22 mouse cellular contexts compared by ENCODE assay signal in genomic region chr14:124083126-124083525, GRCm38 (mm10).
DNase-seq lines count a peak whose midpoint lies in the region; ATAC-seq and TF ChIP-seq lines count a peak whose summit lies in the region.
"Had no signal": no experiment of that assay in that cellular context is flagged by ENCODE, and none has a peak within 500 bp of the region (broad histone marks: within the 10 kb centered on the region; RNA-seq: fewer than 3 reads in every experiment).

No protein-coding gene starts in this region.

- no peak for ATAC-seq in embryonic facial prominence, embryonic 14.5 days (ENCODE audit: low read depth)
- ATAC-seq in forebrain, embryonic 14.5 days = no peak
- no peak for ATAC-seq in forebrain, embryonic 13.5 days
- ATAC-seq: activated CD4-positive, CD25-positive, alpha-beta regulatory T cell, adult 4 months; CD4-positive, CD25-positive, alpha-beta regulatory T cell, adult 4 months; Patski had no signal

- H3K9me3 ChIP-seq in embryonic facial prominence, embryonic 14.5 days (ENCODE audit: control insufficient read depth, low read length) = no peaks in the 10 kb centered on the region
- no peaks in the 10 kb centered on the region for H3K9me3 ChIP-seq in embryonic facial prominence, embryonic 10.5 days
- no peaks in the 10 kb centered on the region for H3K9me3 ChIP-seq in forebrain, embryonic 14.5 days (replicated peaks; ENCODE audit: control insufficient read depth, low read length)
- H3K9me3 ChIP-seq in forebrain, embryonic 13.5 days (replicated peaks) = no peaks in the 10 kb centered on the region
- H3K9me3 ChIP-seq: G1E had no signal

- H3K4me1 ChIP-seq in embryonic facial prominence, embryonic 14.5 days (ENCODE audit: control insufficient read depth, insufficient read depth, low read length) = no peaks in the 10 kb centered on the region
- no peaks in the 10 kb centered on the region for H3K4me1 ChIP-seq in embryonic facial prominence, embryonic 10.5 days
- H3K4me1 ChIP-seq in forebrain, embryonic 14.5 days (ENCODE audit: control insufficient read depth, insufficient read depth, low read length) = no peaks in the 10 kb centered on the region
- no peaks in the 10 kb centered on the region for H3K4me1 ChIP-seq in forebrain, embryonic 13.5 days

- no peak for TF ChIP-seq CTCF in brain, embryonic 14.5 days (IDR thresholded peaks at IDR 0.05; ENCODE audit: borderline replicate concordance, extremely low read depth, insufficient read depth, insufficient read length)

- H3K9ac ChIP-seq in embryonic facial prominence, embryonic 14.5 days (ENCODE audit: low read depth, low read length) = no peak overlapping the region
- H3K9ac ChIP-seq in forebrain, embryonic 14.5 days (ENCODE audit: low read length) = no peak overlapping the region
- no peak overlapping the region for H3K9ac ChIP-seq in forebrain, embryonic 13.5 days

- H3K4me3 ChIP-seq in embryonic facial prominence, embryonic 14.5 days (ENCODE audit: low read depth, low read length) = no peak overlapping the region
- H3K4me3 ChIP-seq in embryonic facial prominence, embryonic 10.5 days = no peak overlapping the region
- H3K4me3 ChIP-seq in forebrain, embryonic 14.5 days (ENCODE audit: low read depth, low read length) = no peak overlapping the region
- H3K4me3 ChIP-seq in forebrain, embryonic 13.5 days = no peak overlapping the region

- no peaks in the 10 kb centered on the region for H3K36me3 ChIP-seq in embryonic facial prominence, embryonic 14.5 days (ENCODE audit: control insufficient read depth, insufficient read depth, low read length)
- H3K36me3 ChIP-seq in embryonic facial prominence, embryonic 10.5 days (replicated peaks) = no peaks in the 10 kb centered on the region
- no peaks in the 10 kb centered on the region for H3K36me3 ChIP-seq in forebrain, embryonic 14.5 days (ENCODE audit: control insufficient read depth, insufficient read depth, low read length)
- H3K36me3 ChIP-seq in forebrain, embryonic 13.5 days (ENCODE audit: poor library complexity, severe bottlenecking) = no peaks in the 10 kb centered on the region
- H3K36me3 ChIP-seq: G1E had no signal

- no peak for TF ChIP-seq POLR2A in brain, embryonic 14.5 days (IDR thresholded peaks at IDR 0.05; ENCODE audit: borderline replicate concordance, extremely low read depth, insufficient read depth, insufficient read length, poor library complexity, severe bottlenecking)

- H3K27me3 ChIP-seq in embryonic facial prominence, embryonic 14.5 days (replicated peaks; ENCODE audit: control insufficient read depth, insufficient read depth, low read length) = no peaks in the 10 kb centered on the region
- H3K27me3 ChIP-seq in embryonic facial prominence, embryonic 10.5 days (replicated peaks; ENCODE audit: low read depth, poor library complexity, severe bottlenecking) = no peaks in the 10 kb centered on the region
- no peaks in the 10 kb centered on the region for H3K27me3 ChIP-seq in forebrain, embryonic 14.5 days (replicated peaks; ENCODE audit: control insufficient read depth, insufficient read depth, low read length)
- no peaks in the 10 kb centered on the region for H3K27me3 ChIP-seq in forebrain, embryonic 13.5 days
- H3K27me3 ChIP-seq: CH12.LX had no signal

- H3K27ac ChIP-seq in embryonic facial prominence, embryonic 14.5 days (replicated peaks; ENCODE audit: low read depth, low read length) = no peak overlapping the region
- no peak overlapping the region for H3K27ac ChIP-seq in embryonic facial prominence, embryonic 10.5 days (replicated peaks)
- no peak overlapping the region for H3K27ac ChIP-seq in forebrain, embryonic 14.5 days (ENCODE audit: low read depth, low read length)
- H3K27ac ChIP-seq in forebrain, embryonic 13.5 days = no peak overlapping the region

- H3K4me2 ChIP-seq in embryonic facial prominence, embryonic 14.5 days (ENCODE audit: low read depth, low read length) = no peak overlapping the region
- H3K4me2 ChIP-seq in forebrain, embryonic 14.5 days (ENCODE audit: low read length) = no peak overlapping the region
- H3K4me2 ChIP-seq in forebrain, embryonic 13.5 days = no peak overlapping the region

- peak; percentile 3 for DNase-seq in embryonic facial prominence, embryonic 14.5 days (ENCODE audit: low spot score)
- DNase-seq in embryonic facial prominence, embryonic 10.5 days (ENCODE audit: low spot score) = no peak
- DNase-seq in forebrain, embryonic 14.5 days (ENCODE audit: low spot score) = peak; percentile 60
- DNase-seq in brain, embryonic 14.5 days (ENCODE audit: low read depth) = peak; percentile 50
- no peak for DNase-seq in cerebellum, adult 8-10 months
- DNase-seq: adrenal gland, adult 2 months; adrenal gland, adult 8-10 months; adrenal gland, postnatal 10 days; adrenal gland, postnatal 14 days; adrenal gland, postnatal 25 days; adrenal gland, postnatal 36 days; B cell, adult 2 months; cerebellum, adult 11 months; cerebellum, adult 11-12 months; cerebellum, adult 18-20 months; cerebellum, adult 2 months had no signal

Comparison
In these comparisons a context has a peak if more than half of its experiments do, and no peak if none do; other contexts are left out.
1. DNase-seq: peak in embryonic facial prominence, embryonic 14.5 days (single experiment), forebrain, embryonic 14.5 days (single experiment) and brain, embryonic 14.5 days (single experiment); none in embryonic facial prominence, embryonic 10.5 days (single experiment) and cerebellum, adult 8-10 months (single experiment).